Mouse (Mus musculus) liver, embryonic 14.5 days (tissue): Measurements from ENCODE around the gene Zfp618. TPM values are rescaled to one million over a fixed set of nuclear protein-coding genes. Genes with fewer than 3 reads are reported as not detected.

Experiments used
- ATAC-seq: fragments of 200-750 bp; cut with Nextera tagmentation; 2 replicates; pipeline ENCODE4 v1.8.0; 2017; ENCODE audit warnings: moderate number of reproducible peaks, mild to moderate bottlenecking, moderate library complexity; ENCODE audit not compliant: insufficient read depth
- DNase-seq, 3 experiments: peaks; one replicate each; pipeline ENCODE4 v3.0.0-alpha.2; 2012 to 2013; ENCODE audit warnings: low read depth in 3 of 3, low spot score in 3 of 3
- H3K27ac ChIP-seq: fragments of 300-500 bp; sonication (generic); 2 replicates; pipeline ENCODE4 v1.5.1; 2014; ENCODE audit warnings: moderate library complexity, mild to moderate bottlenecking, control low read depth, inconsistent platforms
- H3K27me3 ChIP-seq: fragments of 300-500 bp; sonication (generic); 2 replicates; pipeline ENCODE4 v1.6.1; 2014; ENCODE audit warnings: mild to moderate bottlenecking, low read length, moderate library complexity; ENCODE audit not compliant: control insufficient read depth, insufficient read depth
- H3K36me3 ChIP-seq: fragments of 300-500 bp; sonication (generic); replicated peaks from 2 replicates; pipeline ENCODE4 v1.6.1; 2014; ENCODE audit warnings: low read depth; ENCODE audit not compliant: control insufficient read depth, insufficient read depth
- H3K4me1 ChIP-seq, 2 experiments: fragments of 200-500 bp in 1 of 2; fragments of 300-500 bp in 1 of 2; sonication (generic) in 1 of 2; replicated peaks; 2 replicates each; pipeline ENCODE4 v1.6.1; 2012 to 2014; ENCODE audit warnings: antibody characterized with exemption in 1 of 2, inconsistent platforms in 1 of 2, low read length in 1 of 2; ENCODE audit not compliant: control insufficient read depth in 2 of 2, insufficient read depth in 2 of 2
- H3K4me2 ChIP-seq: fragments of 300-500 bp; sonication (generic); 2 replicates; pipeline ENCODE4 v1.6.1; 2014; ENCODE audit warnings: low read depth, mild to moderate bottlenecking, control low read depth, moderate library complexity
- H3K4me3 ChIP-seq, 2 experiments: fragments of 200-500 bp in 1 of 2; fragments of 300-500 bp in 1 of 2; sonication (generic) in 1 of 2; 2 replicates each; pipeline ENCODE4 v1.5.1; 2012 to 2014; ENCODE audit warnings: low read depth in 2 of 2, low read length in 2 of 2, mild to moderate bottlenecking in 2 of 2, control low read depth in 1 of 2, inconsistent platforms in 1 of 2, moderate library complexity in 1 of 2; ENCODE audit not compliant: insufficient read depth in 1 of 2
- H3K9ac ChIP-seq: fragments of 300-500 bp; sonication (generic); replicated peaks from 2 replicates; pipeline ENCODE4 v1.6.1; 2014; ENCODE audit warnings: mild to moderate bottlenecking, control low read depth, moderate library complexity
- H3K9me3 ChIP-seq: fragments of 300-500 bp; sonication (generic); 2 replicates; pipeline ENCODE4 v1.6.1; 2016; ENCODE audit warnings: low read length, mixed read lengths; ENCODE audit not compliant: control insufficient read depth
- CTCF ChIP-seq: IDR thresholded peaks from 2 replicates; pipeline ENCODE4 v1.5.1; 2016; ENCODE audit warnings: antibody characterized with exemption, low read depth, control low read depth
- EP300 ChIP-seq: IDR thresholded peaks from 2 replicates; pipeline ENCODE4 v1.6.1; 2016; ENCODE audit warnings: antibody characterized with exemption, low read depth
- WGBS: fragments of 180-500 bp; shearing (Covaris S2); extraction: QIAGEN DNeasy Blood & Tissue Kit; methylation state at CpG from one replicate; pipeline ENCODE4 v1.1.7; 2014; ENCODE audit not compliant: insufficient replicate concordance; 5-methylcytosine and 5-hydroxymethylcytosine counted together
- polyA plus RNA-seq, 2 experiments: library from polyadenylated mRNA; depleted of rRNA in 1 of 2; stranded (reverse) in 1 of 2; unstranded in 1 of 2; fragments of >200 nt; fragmentation: Nextera tagmentation in 1 of 2; extraction: Ambion mirVana in 1 of 2; gene quantifications; 2 replicates each; pipeline versions ENCODE4 v1.2.1 to v1.2.3; 2012 to 2014

Zfp618 gene
- polyA plus RNA-seq, 2 experiments: 1.5 TPM

DNA sequence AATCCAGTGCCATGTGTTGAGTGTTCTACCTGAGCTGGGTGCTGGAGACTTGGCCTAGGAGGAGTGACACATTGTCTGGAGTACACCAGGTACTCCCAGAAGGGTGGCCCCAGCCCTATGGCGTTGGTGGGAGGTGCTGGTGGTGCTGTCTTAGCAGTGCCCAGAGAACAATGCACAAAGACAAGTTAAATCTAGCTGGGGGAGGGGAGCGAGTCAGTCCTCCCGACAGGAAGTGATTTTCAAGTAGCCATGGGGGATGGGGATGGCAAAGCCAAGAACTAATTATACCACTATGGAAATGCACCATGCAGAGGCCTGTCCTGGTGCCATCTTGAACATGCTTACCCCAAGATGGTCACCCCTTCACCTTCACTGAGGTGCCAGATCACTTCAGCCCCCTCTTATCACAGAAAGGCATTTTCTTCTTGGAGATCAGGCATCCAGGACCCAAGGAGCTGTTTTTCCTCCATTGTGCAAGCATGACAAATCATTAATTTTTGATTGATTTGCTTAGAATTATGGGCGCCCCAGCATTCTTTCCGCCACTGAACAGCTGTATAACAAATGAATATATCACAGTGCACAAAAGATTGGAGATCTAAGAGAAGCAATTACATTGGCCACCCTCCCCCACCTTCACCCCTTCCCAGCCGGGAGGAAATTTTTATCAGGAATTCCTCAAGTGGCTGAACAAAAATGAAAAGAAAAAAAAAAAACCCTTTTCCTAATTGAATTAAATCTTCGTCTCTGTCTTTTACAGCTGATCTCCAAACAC is 91.5 kb downstream of the Zfp618 start:
- 33% methylated on average over 7 of the region's 7 CpGs for WGBS
- H3K9ac ChIP-seq: no peak overlapping the region
- H3K36me3 ChIP-seq: no peaks in the 10 kb centered on the region
- no peak overlapping the region for H3K4me2 ChIP-seq
- no peaks in the 10 kb centered on the region for H3K9me3 ChIP-seq
- H3K27ac ChIP-seq: no peak overlapping the region
- no peak overlapping the region for H3K4me3 ChIP-seq
- TF ChIP-seq EP300: no peak
- no peak for TF ChIP-seq CTCF
- no peaks in the 10 kb centered on the region for H3K27me3 ChIP-seq
- ATAC-seq (no peak), DNase-seq (no peak)
- peaks cover 0 to 5% of the 10 kb centered on the region in 2 experiments; a peak in 2 of 4 replicates for H3K4me1 ChIP-seq

DNA sequence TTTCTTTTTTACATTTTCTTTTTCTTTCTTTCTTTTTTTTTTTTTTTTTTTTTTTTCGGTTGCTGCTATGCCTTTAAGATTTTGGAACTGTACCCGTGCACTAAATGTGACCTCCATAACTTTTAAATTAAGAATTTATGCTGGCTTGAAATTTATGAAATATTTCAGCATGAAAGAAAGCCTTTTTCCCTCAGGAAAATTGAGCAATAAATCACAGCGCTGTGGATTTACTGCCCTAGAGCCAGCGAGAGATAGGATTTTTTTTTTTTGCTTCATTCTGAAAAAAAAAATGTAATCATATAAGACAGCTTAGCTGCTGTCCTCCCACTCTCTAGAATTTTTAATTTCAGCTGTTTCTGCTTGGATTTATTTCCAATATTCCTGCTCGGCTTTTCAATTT is 92.2 kb downstream of the Zfp618 start:
- no peaks in the 10 kb centered on the region for H3K9me3 ChIP-seq
- no peak overlapping the region for H3K4me3 ChIP-seq
- DNase-seq (no peak), ATAC-seq (no peak)
- TF ChIP-seq CTCF: no peak
- no peak for TF ChIP-seq EP300
- H3K36me3 ChIP-seq: no peaks in the 10 kb centered on the region
- WGBS: 59% methylated on average over 5 of the region's 5 CpGs
- peaks cover 0 to 2% of the 10 kb centered on the region in 2 experiments; a peak in 1 of 4 replicates for H3K4me1 ChIP-seq
- H3K9ac ChIP-seq: no peak overlapping the region
- no peak overlapping the region for H3K27ac ChIP-seq
- H3K4me2 ChIP-seq: no peak overlapping the region
- no peaks in the 10 kb centered on the region for H3K27me3 ChIP-seq

DNA sequence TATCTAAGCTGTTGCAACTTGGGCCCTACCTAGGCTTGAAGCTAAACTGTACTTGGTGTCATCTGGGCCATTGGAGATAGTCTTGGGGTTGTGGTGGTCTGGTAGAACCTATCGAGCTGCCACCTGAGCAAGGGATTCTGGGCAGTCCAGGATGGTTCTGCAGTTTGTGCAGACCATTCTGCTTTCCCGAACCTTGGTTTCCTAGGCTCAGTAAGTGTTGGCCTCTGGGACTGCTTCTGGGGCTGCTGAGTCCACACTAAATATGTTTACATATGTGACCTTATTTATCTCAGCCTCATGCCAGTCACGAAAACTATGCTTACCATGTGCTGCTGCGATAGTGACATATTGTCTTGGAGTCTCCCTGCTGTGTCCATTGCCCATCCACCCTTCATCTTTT is 93.3 kb downstream of the Zfp618 start:
- no peak for DNase-seq
- no peak for ATAC-seq
- no peak overlapping the region for H3K9ac ChIP-seq
- no peak overlapping the region for H3K4me3 ChIP-seq
- no peak overlapping the region for H3K4me2 ChIP-seq
- H3K36me3 ChIP-seq: no peaks in the 10 kb centered on the region
- TF ChIP-seq EP300: no peak
- no peak for TF ChIP-seq CTCF
- H3K9me3 ChIP-seq: no peaks in the 10 kb centered on the region
- 62% methylated on average over 4 of the region's 4 CpGs for WGBS
- H3K27me3 ChIP-seq: no peaks in the 10 kb centered on the region
- H3K27ac ChIP-seq: no peak overlapping the region
- no peaks in the 10 kb centered on the region; a peak in 1 of 4 replicates for H3K4me1 ChIP-seq

DNA sequence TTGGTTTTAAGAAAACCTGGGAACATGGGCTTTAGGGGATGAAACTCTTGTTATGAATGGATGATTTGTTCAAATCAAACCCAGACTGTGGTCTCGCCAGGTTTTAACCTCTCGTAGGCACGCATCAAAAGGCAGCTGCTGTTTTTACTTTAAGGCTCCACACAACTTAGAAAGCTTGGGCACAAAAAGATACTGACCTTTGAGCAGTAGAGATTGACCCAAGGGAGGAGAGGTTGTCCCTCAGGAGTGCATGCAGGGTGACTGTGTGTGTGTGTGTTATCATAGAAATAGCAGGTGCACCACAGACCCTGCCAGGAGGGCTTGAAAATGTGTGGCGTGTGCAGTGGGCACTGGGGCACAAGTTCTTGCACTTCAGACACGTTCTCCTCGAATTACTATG is 95.0 kb downstream of the Zfp618 start:
- no peak for DNase-seq
- H3K4me2 ChIP-seq: no peak overlapping the region
- H3K4me1 ChIP-seq: no peaks in the 10 kb centered on the region; a peak in 1 of 4 replicates
- H3K27me3 ChIP-seq: no peaks in the 10 kb centered on the region
- H3K27ac ChIP-seq: no peak overlapping the region
- no peak overlapping the region for H3K9ac ChIP-seq
- H3K4me3 ChIP-seq: no peak overlapping the region
- WGBS: 69% methylated on average over 6 of the region's 6 CpGs
- no peaks in the 10 kb centered on the region for H3K9me3 ChIP-seq
- no peaks in the 10 kb centered on the region for H3K36me3 ChIP-seq
- ATAC-seq: no peak
- TF ChIP-seq CTCF: no peak

DNA sequence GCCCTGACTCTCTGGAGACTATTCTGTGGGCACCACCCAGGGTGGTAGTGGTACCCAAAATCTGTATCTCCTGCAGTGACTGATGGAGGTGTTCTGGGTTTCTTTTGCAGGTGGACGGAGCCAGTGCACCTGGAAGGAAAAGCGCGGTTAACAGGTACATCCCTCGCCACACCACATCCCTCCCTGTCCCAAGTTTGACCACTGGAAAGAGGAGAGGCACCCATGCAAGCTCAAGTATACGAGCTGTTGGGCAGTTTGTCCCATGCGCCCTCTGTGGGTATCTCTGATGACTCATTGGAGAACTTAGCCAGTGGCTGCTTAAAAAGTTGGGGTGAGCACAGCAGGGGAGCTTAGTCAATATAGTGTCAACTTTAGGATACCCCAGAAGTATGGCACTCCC is 96.0 kb downstream of the Zfp618 start:
- Histone ChIP-seq H3K4me1 (no peaks in the 10 kb centered on the region; a peak in 1 of 4 replicates), H3K4me3 (no peak overlapping the region), H3K4me2 (no peak overlapping the region), H3K36me3 (no peaks in the 10 kb centered on the region), H3K27me3 (no peaks in the 10 kb centered on the region), H3K27ac (no peak overlapping the region), H3K9me3 (no peaks in the 10 kb centered on the region), H3K9ac (no peak overlapping the region)
- TF ChIP-seq CTCF: no peak
- no peak for TF ChIP-seq EP300
- ATAC-seq (no peak), DNase-seq (no peak)
- WGBS: 71% methylated on average over 6 of the region's 6 CpGs
